Mouse (Mus musculus): ENCODE data around the gene Rnaseh1. TPM values are rescaled to one million over a fixed set of nuclear protein-coding genes. Genes with fewer than 3 reads are reported as not detected.
A peak's percentile ranks its signal among the peaks of the same experiment; 100 is the strongest.

The Rnaseh1 gene
- total RNA-seq, 2 experiments from 2014 or later = 12.8 to 14.3 TPM

DNA sequence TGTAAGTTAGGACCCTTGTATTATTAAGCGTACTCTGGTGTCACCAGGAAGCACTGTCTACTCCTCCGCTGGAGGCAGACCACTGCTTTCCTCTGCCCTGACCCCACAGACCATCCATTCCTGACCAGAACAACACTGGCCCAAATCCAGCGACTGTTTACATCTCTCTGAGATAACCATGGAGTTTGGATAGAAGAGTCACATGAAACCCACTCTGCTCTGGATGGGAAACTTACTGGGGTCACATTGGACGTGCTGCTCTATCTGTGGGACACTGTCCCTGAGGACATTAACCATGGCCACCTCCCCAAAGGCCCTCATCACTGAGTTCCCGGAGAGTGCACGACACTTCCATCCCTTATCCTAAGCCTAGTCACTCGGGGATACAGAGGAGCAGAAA is 24.0 kb upstream of the Rnaseh1 start:
- Histone ChIP-seq H3K27ac (no peak overlapping the region), H3K4me3 (no peak overlapping the region)
- TF ChIP-seq CTCF (conservative IDR thresholded peaks at IDR 0.05) = no peak
- no peak for DNase-seq (ENCODE audit: low spot score in 2 of 2)

DNA sequence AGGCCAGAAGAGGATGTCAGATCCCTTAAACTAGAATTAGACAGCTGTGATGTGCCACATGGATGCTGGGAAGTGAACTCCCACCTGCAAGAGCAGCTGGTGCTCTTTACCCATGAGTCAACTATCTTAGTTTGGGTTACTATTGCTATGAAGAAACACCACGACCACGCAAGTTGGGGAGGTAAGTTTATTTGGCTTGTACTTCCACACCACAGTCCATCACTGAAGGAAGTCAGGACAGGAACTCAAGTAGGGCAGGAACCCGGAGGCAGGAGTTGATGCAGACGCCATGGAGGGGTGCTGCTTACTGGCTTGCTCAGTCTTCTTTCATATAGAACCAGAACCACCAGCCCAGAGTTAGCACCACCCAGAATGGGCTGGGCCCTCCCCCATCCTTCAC is 22.3 kb upstream of the Rnaseh1 start:
- H3K27ac ChIP-seq = no peak overlapping the region
- no peak overlapping the region for H3K4me3 ChIP-seq
- DNase-seq (ENCODE audit: low spot score in 2 of 2) = no peak
- TF ChIP-seq CTCF (conservative IDR thresholded peaks at IDR 0.05) = no peak

DNA sequence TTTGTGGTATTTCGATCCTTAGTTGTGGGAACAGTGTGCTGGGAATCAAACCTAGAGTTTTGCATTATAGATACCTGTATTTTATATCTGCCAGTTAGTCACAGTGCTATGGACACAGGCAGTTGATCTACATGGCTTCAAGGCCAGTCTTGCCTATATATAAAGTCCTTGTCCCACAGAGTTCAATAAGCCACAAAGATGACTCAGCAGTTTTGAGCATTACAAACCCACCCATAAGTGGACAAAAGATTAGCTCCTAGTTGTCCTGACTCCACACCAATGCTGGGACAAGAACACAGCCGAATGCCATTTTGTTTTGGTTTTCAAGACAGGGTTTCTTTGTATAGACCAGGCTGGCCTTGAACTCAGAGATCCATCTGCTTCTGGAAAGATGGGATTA is 21.0 kb upstream of the Rnaseh1 start:
- DNase-seq (ENCODE audit: low spot score in 2 of 2) = no peak
- no peak overlapping the region for H3K4me3 ChIP-seq
- no peak overlapping the region for H3K27ac ChIP-seq
- TF ChIP-seq CTCF (conservative IDR thresholded peaks at IDR 0.05) = no peak

DNA sequence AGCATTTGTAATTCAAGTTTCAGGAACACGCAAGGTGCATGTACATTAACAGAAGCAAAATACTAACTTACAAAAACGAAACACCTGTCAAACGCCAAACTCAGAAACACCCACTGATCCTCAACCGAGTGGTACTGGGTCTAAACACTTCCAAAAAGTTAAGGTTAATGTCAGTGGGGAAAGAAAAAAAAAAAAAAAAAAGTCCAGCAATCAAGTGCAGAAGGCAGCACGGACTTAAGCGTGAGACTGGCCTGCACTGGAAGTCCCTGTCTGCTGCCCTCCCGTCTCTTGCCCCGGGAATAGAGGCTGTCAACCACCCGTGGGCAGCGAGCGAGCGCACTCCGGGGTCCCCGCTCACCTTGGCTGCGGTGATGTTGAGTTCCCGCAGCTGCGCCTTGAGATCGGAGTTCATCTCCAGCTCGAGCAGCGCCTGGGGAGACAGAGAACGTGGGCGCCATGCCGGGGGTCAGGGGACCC is 14.3 kb upstream of the Rnaseh1 start:
- peak overlapping the region; percentile 85 for H3K4me3 ChIP-seq
- no peak for TF ChIP-seq CTCF (conservative IDR thresholded peaks at IDR 0.05)

DNA sequence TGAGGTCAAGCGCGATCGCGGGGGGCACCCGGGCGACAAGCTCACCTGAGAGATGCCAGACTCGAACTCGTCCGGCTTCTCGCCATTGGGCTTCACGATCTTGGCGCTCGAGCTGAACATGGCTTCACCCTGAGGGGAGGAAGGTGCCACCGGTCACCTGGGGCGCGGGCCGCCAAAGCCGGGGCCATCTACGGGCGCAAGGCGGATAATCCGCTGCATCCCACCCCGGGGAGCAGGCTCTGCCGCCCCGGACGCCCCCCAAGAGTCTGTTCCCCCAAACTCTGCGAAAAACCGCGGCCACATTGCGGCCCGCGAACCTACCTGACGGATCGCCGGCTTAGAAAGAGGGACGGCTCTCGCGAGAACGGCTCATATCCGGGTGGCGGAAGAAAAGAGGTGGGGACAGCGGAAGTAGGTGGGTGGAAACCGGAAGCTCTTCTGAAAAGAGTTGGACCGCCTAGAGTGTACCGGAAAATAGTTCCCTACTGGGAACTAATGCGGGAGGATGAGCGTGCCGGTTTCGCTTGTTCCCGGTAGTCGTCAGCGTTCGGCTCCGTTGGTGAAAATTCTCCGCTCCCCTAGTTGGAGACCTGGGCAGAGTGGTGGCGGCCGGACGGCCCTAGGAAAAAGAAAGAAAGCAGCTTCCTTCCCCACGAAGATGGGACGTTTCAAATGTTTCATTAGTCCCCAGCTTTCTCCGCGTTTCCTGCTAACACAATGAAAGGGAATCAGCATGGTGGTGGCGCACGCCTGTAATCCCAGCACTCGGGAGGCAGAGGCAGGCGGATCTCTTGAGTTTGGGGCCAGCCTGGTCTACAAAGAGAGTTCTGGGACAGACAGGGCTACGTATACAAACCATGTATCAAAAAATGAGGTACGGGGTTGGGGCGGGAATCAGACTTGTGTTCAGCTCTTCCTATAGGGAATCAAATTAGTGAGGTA is 13.6 kb upstream of the Rnaseh1 start, which contains the start of gene Rps7:
Gene Rps7 (minus strand): TSS at position 419 of the 942 bp plus-strand sequence.
- peak; percentile 93 to 94 for DNase-seq (ENCODE audit: low spot score in 2 of 2)
- no peak for TF ChIP-seq CTCF (conservative IDR thresholded peaks at IDR 0.05)
- Histone ChIP-seq H3K4me3 (peak within 1 kb of the TSS; percentile 85), H3K27ac (peak within 1 kb of the TSS; percentile 98)

More for the DNA sequence above, 14.3 kb upstream of the Rnaseh1 start:
- no peak for DNase-seq (ENCODE audit: low spot score in 2 of 2)
- peak overlapping the region; percentile 98 for H3K27ac ChIP-seq

DNA sequence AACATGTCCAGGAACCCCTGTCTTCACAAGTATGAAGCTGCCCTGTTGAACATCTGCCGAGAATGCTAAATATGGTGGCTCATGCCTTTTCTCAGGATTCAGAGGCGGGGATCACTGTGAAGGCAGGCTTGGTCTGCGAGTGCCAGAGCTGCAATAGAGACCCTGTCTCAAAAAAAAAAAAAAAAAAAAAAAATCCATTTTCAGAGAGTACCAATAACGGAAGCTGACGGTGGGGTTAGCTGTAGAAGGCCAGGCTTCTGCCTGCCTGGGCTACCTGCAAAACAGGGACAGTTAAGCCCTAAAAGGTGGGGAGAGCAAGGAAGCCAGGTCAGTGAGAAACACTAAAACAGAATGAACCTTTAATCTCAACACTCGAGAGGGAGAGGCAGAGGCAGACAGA is 12.9 kb upstream of the Rnaseh1 start:
- DNase-seq (ENCODE audit: low spot score in 2 of 2) = no peak
- no peak overlapping the region for H3K27ac ChIP-seq
- TF ChIP-seq CTCF (conservative IDR thresholded peaks at IDR 0.05) = no peak
- H3K4me3 ChIP-seq = peak overlapping the region; percentile 85; the same call in 1 of the 2 replicates

DNA sequence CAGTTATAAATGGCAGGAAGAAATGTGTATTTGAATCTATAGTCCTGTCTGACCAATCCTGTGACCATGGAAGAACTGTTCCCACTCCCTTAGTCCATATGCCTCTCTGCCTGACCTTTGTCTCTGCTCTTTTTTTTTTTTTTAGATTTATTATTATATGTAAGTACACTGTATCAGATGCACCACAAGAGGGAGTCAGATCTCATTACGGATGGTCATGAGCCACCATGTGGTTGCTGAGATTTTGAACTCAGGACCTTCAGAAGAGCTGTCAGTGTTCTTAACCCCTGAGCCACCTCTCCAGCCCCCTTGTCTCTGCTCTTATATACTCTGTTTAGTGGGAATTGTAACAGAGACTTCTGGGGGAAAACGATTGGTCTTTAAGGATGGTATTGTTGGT is 10.6 kb upstream of the Rnaseh1 start:
- Histone ChIP-seq H3K27ac (no peak overlapping the region), H3K4me3 (no peak overlapping the region)
- no peak for DNase-seq (ENCODE audit: low spot score in 2 of 2)
- TF ChIP-seq CTCF (conservative IDR thresholded peaks at IDR 0.05) = peak; percentile 45

DNA sequence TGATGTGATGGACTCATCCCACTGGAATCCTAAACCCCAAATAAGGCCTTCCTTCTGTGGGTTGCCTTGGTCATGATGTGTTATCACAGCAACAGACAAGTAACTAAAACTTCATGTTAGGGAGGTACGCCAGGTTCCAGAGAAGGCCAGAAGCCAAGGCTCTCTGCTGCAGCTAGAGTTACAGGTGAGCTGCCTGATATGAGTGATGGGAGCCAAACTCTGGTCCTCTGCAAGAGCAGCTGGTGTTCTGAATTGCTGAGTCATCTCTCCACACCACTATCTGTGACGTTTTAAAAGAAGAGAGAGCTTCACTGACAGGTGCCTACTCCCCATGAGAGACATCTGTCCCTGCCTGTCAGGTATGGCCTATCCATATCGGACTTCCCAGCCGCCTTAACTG is 13.2 kb downstream of the Rnaseh1 start:
- TF ChIP-seq CTCF (conservative IDR thresholded peaks at IDR 0.05) = no peak
- no peak overlapping the region for H3K4me3 ChIP-seq
- H3K27ac ChIP-seq = no peak overlapping the region
- DNase-seq (ENCODE audit: low spot score in 2 of 2) = no peak

DNA sequence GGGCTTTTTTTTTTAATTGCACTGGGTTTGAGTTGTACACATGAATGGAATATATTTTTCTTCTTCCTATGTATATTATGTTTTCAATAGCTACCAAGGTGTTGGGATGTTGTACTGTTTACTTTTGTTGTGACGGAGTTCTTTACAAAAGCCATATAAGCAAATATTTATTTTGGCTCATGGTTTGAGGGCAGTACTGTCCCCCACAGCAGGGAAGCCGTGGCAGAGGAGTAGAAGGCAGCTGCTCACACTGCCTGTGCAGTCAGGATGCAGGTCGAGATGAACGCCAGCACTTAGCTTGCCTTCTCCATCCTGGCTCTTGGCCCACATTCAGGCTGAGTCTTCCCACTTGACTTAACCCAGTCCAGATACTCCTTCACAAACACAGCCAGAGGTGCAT is 17.3 kb downstream of the Rnaseh1 start:
- TF ChIP-seq CTCF (conservative IDR thresholded peaks at IDR 0.05) = no peak
- Histone ChIP-seq H3K27ac (no peak overlapping the region), H3K4me3 (no peak overlapping the region)
- DNase-seq (ENCODE audit: low spot score in 2 of 2) = no peak

DNA sequence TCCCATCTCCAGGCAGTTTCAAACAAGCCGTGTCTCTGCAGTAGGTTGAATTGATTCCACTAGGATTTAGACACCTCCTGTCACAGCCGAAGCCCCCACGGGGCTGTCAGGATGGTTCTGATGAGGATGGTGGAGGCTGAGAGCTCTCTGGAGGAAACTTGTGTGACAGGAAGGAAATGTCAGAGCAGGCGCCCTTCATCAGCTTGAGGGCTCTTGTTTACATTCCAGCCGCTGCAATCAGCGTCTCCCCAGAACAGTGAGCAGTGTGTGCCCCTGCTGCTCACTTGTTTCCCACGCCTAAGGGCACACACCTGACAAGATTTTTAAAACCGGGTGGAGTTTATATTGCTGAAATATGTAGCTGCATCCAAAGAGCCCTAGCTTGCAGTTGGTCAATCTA is 17.9 kb downstream of the Rnaseh1 start:
- DNase-seq (ENCODE audit: low spot score in 2 of 2) = no peak
- no peak overlapping the region for H3K27ac ChIP-seq
- no peak overlapping the region for H3K4me3 ChIP-seq
- no peak for TF ChIP-seq CTCF (conservative IDR thresholded peaks at IDR 0.05)

DNA sequence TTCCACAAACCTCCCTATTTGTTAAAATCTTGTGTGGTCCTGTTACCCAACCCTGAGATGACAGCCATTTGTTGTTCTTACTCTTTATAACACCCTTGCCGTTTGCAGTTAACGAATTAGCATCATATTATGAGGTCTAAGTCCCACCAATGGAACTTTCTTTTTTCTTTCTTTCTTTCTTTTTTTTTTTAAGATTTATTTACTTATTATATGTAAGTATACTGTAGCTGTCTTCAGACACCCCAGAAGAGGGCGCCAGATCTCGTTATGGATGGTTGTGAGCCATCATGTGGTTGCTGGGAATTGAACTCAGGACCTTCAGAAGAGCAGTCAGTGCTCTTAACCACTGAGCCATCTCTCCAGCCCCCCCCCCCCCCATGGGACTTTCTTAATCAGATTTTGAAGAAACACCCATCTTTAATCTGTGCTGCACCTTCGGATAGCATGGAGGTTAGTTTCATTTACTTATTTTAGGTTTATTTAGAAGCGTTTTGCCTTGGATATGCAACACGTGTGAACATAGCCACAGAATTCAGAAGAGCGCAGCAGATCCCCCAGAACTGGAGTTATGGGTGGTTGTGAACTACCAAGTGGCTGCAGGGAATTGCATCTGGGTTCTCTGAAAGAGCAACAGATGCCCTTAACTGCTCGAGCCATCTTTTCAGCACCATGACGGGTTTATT is 24.8 kb downstream of the Rnaseh1 start:
- TF ChIP-seq CTCF (conservative IDR thresholded peaks at IDR 0.05) = peak; percentile 41
- DNase-seq (ENCODE audit: low spot score in 2 of 2) = no peak
- peak overlapping the region; percentile 96 for H3K27ac ChIP-seq
- peak overlapping the region; percentile 74 for H3K4me3 ChIP-seq

DNA sequence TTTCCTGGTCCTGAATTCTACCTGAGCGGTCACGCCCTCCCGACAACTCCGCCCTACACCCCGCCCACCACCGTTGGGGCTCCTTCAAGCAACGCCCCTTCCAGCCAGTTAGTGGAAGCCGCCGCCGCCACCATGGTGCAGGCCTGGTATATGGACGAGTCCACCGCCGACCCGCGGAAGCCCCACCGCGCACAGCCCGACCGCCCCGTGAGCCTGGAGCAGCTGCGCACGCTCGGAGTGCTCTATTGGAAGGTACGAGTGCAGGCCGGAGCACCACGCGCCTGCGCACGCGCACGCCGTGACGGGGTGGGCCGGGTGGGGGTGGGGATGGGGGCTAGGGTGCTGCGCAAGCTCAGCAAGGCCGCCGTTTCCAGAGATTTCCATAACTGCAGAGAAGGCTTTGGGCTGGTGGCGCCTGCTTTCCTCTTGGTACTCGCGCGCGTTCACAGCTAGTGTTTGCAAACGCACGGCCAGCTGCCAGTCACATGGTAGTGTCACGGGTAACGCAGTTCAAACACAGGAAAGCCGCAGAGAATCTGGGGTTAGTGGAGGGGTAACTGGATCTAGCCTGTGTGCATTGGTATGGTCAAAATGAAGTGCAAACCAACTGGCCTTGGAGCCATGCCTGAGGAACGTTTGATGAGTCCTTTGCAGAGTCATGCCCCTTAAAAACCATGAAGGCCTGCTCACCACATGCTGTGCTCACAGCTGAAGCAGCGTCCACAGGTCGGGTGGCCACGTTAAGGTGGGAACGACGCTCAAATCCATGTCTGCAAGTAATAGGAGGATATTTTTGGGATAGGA is 25.9 kb downstream of the Rnaseh1 start, which contains the start of gene Adi1:
Gene Adi1 (plus strand): TSS at position 111 of the 804 bp plus-strand sequence.
- Histone ChIP-seq H3K4me3 (peak within 1 kb of the TSS; percentile 74), H3K27ac (peak within 1 kb of the TSS; percentile 96)
- DNase-seq (ENCODE audit: low spot score in 2 of 2) = peak; percentile 85
- no peak for TF ChIP-seq CTCF (conservative IDR thresholded peaks at IDR 0.05)

DNA sequence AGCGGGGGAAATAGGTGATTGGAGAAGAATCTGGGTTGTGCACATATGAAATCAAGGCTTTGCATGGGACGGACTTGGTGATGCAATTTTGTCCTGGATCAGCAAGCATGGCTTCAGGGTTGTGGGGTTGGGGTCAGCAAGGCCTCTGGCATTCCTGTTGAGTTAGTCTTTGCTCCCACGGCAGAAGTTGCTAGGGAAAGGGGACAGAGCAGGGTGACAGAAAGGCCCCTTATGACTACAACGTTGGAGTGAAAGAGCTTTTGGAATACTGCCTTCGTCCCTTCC is 26.5 kb downstream of the Rnaseh1 start:
- Histone ChIP-seq H3K27ac (peak overlapping the region; percentile 96), H3K4me3 (peak overlapping the region; percentile 74)
- TF ChIP-seq CTCF (conservative IDR thresholded peaks at IDR 0.05) = no peak
- DNase-seq (ENCODE audit: low spot score in 2 of 2) = no peak

Measured in layer of hippocampus, adult 2 months (tissue).